Mouse (Mus musculus): ENCODE results near the gene Grn.
"Not testable (repeated sequence)": the region's sequence is repeated elsewhere in the genome, so short reads cannot be mapped to it uniquely, and the experiment has no call there.

The Grn gene

DNA sequence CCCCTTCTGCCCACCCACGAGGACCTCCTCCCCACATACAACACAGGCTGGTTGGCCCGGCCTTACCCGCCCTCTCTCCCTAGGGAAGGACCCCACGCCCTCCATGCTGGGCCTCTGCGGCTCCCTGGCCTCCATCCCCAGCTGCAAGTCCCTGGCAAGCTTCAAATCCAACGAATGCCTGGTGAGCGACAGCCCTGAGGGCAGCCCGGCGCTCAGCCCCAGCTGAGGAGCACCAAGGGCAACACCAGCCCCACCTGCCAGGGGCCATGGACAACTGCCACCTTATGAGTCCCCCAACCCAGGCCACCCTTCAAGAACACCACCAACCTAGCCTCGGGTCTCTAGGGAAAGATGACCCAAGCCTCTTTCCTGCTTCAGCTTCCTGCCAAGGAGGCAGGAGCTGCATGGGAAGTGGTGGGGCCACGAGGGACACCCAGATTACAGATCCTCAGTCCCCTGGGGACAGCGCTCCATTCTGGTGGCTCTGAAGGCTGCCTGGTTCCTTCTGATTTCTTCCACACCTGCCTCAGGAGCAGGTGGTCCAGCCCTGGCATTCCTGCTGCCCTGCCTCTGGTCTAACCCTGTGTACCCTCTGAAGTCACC, 28.1 kb upstream of the Grn start:
- DNase-seq: no peak

DNA sequence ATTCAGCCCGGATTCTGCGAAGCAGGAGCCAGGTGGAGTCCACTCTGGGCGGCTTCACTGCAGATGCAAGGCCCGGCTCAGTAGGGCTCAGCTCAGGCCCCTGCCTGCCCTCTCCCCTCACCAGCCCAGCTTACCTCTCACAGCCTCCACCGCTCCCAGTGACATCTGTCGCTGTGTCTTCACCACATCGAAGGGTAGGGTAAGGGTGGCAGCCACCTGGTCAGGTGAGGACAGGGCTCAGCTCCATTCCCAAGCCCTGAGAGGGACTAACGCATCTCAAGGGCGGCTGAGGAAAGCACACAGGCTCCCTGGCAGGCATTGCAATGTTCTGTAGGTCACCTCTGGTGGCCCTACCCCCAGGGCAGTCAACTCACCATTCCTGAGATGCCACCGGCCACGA, 26.5 kb upstream of the Grn start:
- no peak for DNase-seq

DNA sequence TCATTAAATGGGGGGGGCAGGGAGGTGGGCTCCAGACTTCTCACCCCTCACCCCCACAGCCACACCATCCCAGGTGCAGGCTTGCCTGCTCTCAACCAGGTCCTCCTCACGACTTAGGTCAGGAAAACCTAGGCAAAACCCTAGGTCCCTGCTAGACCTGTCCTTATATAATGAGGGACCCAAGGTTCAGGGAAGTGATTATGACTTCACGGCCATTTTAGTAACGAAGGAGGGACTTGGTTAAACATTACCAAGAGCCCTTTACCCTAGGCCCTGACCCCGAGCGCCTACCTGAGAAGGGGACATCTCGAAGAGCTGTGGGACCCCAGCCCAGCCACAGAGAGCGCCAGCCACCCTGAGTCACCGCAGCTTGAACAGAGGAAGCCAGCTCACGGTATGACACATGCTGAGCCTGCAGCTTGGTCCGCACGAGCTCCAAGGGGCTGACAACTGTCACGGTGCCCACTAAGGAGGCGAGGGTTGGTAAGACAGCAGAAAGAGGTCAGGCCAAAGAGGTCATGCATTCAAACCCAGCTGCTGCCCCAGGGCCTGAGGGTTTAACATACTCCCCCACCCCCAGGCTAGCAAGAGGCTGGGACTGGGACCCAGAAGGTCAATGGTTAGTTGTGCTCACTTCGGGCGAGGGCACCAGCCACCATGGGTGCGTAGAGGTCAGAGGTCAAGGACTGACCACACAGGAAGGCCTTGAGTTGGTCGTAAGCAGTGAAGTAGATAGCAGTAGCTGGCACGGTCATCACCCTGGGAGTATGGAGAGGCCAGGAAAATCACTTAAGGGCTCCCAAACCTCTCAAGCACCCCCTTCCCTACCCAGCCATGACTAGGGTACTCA, 25.7 kb upstream of the Grn start:
- DNase-seq: peak; percentile 80

DNA sequence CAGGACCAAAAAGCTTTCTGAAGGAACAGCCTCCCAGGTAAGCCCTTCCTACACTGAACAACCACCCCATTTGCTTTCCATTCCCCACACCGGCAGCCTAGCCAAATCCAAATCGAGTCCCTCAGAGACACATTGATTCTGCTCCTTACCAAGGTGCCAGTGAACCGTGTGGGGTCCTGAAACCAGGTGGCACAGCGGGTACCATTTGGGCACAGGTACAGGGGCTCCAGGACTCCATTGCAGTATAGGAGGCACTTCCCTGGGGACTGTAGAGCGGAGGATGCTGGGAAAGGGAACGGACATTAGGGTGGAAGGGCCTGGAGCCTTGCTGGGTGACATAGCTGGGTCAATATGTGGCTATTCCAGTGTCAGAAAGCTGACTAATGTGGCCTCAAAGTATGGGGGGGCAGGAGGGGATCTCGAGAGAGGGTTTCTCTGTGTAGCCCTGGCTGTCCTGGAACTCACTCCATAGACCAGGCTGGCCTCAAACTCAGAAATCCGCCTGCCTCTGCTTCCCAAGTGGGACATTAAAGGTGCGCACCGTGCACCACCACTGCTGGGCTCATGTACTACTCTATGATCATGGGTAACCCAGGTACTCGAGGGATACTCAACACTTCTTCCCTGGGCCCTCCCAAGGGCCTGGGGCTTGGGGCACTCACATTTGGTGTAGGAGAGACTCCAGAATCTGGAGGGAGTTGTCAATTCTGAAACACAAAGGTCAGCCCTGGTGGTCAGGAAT, 24.4 kb upstream of the Grn start:
- no peak for DNase-seq

DNA sequence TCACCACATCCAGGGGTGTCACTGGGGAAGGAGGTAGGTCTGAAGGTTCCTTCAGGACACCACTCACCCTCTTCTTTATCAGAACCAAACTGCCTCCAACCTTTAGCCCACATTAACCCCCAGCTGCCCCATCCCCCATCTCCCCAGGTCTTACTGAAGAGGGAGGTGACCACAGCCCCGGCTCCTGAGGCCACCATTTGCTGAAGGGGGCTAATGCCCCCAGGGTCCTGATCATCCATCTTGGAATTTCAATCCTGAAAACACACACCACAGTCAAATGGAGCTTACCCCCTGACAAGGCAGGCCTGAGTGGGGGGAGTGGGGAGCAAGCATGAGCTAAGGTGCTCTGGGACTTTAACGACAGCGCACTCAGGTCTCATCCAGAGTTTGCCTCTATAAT, 23.7 kb upstream of the Grn start:
- DNase-seq: peak; percentile 47

DNA sequence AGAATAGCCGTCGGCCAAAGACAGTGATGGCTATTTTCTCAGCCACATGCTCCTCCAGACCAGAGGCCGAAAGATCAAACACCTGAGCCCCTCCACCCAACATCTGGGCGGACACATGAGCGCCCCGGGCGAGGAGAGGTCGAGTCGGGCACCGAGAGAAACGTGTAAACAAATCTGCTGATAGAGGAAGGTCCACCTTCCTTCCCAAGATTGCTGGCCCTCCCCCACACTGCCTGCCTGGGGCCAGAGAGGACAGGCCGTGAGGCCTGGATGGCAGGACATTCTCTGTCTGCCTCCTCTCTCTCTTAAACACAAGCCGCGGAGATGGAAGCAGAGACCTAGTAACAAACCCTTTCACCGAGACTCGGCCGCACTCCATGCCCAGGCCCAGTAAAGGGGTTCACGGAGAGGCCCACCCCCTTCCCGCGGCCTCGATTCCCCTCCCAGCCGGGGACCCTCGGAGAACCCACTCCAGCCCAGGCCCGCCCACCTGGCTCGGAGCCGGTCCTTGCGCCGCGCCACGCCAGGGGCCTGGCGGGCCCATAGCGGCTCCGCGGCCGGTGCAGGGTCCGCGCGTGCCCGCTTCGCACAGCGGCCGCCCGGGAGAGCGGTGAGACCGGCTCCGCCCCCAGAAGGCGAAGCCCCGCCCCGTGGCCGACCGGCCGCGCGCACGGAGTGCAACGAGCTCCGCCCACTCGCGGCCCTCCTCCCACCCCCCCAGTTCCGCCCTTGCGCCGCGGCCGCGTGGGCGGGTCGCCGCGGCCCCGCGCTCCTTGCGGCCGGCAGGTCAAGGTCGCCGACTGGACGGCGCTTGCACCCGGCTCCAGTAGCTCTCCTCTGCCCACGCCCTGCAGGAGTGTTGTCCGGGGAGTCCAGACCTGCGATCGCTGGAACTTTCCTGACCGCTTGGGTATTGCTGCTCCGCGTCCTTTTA, 22.9 kb upstream of the Grn start:
- peak; percentile 91 for DNase-seq

DNA sequence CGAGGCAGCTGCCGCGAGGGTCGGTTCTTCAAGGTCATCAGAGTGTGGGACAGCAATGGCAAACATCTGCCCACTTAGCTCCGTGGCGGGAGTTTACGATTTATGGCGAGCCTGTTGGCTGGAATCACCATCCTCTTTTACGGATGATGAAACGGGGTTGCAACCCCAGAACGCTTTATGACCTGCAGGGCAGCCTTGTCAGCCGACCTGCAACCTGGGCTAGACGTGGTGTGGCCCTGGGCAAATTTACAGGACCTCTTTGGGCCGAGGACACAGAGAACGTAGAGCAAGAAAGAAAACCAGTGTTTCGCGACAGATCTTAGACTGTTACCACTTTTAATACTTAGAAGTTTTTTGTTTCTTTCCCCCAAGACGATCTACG, 22.3 kb upstream of the Grn start, which contains the start of gene Slc25a39:
Slc25a39 (minus strand) TSS at position 113 of the 382 bp plus-strand sequence.
- DNase-seq: no peak

DNA sequence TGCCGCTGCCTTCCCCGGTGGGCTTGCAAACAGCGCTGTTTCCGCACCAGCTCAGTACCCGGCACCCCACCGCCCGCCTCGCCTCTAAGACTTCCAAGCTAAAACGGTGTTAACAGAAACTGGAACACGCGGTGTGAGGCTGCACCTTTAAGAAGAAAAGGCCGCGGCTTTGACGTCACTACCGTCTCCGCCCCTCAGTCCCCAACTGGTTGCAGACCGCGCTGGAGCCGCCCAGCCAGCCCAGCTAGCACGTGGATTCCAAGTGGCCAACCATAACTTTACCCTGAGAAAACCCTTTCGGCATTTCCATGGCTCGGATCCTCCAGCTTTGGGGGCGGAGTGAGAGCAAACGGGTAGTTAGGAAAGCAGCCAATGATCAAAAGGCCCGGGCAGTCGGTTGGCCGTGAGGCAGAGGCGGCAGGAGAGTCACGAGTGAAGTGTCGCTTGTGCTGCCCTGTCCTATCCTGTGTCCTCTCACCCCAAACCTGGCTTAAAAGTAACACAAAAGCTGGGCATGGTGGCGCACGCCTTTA, 21.7 kb upstream of the Grn start:
- peak; percentile 100 for DNase-seq

DNA sequence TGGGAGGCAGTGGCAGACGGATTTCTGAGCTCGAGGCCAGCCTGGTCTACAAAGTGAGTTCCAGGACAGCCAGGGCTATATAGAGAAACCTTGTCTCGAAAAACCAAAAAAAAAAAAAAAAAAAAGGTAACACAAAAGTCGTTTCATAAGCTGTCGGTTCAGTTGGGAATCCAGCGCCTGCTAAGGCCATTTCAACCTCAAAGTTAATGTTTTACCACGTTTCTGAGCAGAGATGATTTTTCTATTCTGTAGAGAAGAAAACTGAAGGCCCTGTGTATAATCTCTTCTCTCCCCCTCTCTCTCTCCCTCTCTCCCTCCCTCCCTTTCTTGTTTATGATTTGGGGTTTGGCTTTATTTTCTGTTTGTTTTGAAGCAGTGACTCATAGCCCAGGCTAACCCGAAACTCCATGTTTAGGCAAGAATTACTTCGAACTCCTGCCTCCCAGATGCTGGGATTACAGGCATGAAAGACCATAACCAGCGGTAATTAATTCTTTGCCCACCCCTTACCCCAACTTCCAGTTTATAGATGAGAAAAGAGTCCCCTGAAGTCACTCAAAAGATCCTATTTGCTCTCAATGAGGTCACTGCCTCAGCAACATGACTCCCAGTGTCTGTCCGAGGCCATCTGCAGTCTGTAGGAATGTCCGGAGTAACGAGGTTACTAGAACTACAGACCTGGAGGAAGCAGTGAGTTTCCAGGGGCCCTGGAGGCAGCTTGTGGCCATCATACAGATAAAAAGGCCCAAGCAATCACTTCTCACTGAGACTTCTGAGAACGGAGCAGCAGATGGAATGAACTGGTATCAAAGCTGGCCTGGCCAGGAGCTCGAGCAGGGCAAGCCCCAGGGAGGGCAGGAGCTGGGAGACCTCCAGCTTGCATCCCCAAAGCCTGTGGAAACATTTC, 21.0 kb upstream of the Grn start:
- DNase-seq: no peak

DNA sequence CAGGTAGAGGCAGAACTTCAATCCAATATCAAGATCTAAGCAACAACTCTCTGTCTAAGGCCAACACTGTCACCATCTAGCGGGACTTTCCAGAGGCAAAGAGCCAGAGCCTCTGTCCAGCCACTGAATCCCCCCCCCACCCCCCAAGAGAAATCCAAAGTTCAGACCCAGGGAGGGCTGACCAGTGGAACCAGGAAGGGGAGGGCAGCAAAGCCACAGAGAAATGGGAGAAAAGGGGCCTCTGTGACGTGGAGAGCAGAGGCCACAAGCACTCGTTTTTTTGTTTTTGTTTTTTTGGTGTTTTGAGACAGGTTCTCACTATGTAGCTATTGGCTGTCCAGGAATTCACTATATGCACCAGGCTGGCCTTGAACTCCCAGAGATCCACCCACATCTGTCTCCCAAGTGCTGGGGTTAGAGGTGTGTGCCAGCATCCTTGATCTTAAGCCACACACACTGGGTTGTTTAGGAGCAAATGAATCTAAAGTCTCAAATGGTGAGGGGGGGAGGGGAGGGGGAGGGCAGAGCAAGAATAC, 20.3 kb upstream of the Grn start:
- DNase-seq: peak; percentile 54

DNA sequence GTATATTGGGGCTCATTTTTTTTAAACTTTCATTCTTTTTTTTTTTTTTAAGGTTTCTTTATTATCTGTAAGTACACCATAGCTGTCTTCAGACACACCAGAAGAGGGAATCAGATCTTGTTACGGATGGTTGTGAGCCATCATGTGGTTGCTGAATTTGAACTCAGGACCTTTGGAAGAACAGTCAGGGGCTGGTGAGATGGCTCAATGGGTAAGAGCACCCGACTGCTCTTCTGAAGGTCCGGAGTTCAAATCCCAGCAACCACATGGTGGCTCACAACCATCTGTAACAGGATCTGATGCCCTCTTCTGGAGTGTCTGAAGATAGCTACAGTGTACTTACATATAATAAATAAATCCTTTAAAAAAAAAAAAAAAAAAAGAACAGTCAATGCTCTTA, 19.8 kb upstream of the Grn start:
- DNase-seq: not testable (repeated sequence)

DNA sequence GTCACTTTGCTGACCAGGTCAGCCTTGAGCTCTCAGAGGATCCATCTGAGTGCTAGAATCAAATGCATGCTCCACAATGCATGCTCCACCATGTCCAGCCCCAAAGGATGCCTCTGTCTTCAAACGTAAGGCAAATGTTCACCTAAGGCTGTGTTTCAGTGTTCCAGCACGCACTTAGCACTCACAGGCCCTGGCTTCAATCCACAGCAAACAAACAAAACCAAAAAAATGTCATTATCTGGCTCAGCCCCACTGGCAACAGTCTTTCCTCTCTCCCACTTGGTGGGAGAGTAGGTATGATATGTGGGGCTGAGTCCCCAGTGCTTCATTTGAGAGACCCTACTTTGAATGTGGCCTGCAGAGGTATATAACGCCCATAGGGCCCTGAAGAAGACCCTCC, 19.1 kb upstream of the Grn start:
- no peak for DNase-seq

DNA sequence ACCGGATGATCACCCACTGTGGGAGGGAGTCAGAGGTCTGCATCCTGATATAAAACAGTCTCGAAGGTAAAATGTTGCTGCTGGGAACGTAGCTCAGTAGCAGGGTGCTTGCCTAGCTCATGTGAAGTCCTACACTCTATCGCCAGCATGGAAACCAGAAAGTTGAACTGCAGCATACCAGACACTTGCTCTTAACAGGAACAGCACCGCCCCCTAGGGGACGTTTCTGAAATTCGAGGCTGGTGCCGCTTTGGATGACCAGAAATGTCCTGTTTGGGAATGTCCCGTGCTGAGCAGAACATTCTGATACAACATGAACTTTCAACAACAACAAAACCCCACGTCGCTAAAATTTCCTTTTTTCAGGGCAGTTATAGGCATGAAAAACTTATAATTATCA, 18.4 kb upstream of the Grn start:
- peak; percentile 97 for DNase-seq

DNA sequence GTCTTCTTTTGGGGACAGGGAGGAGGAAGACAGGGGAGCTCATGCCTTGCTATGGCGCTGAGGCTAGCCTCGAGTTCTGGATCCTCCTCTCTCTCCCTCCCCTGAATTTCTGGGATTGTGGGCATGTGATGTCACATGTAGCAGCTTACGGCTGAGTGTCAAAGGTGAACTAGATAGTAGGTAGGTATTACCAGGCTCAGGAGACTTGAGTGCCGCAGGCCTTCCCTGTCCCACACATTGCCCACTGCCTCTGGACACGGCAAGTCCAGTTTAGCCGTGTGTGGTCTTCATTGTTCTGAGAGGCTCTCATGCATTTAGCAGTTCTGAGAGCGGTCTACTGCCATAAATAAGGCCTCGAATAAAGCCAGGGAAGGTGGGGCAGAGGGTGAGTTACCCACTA, 17.1 kb upstream of the Grn start:
- no peak for DNase-seq

DNA sequence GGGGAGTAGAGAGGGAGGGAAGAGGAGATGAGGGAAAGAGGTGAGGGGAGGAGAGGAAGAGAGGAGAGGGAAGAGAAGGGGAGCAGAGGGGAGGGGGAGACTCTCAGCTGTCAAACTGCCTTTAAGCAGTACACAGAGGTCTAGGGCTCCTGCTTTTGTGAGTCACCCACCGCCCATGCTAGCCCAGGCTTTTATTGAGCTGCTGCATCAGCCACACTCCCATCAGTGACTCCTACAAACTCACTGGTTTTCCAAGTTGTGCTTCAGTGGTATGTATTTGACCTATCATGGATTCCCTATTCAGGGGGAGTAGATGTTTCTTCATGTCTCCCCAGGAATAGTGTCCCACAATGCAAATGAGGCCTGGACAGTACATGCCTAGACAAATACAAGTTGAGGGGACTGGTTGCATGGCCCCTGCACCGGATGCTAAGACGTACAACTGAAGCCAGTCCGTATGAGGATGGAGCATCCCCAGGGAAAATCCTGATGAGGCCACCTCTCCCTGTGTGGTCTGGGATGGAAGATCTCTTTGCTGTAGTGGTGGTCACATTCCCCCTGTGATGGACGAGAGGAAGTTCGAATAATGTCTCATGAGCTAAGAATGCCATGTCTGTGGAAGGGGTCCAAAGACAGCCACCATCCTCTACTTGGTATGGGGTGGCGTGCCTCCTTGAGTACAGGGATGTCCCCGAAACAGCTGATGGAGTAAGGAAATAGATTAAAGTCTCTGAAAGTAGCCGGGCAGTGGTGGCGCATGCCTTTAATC, 14.9 kb upstream of the Grn start:
- DNase-seq: no peak

DNA sequence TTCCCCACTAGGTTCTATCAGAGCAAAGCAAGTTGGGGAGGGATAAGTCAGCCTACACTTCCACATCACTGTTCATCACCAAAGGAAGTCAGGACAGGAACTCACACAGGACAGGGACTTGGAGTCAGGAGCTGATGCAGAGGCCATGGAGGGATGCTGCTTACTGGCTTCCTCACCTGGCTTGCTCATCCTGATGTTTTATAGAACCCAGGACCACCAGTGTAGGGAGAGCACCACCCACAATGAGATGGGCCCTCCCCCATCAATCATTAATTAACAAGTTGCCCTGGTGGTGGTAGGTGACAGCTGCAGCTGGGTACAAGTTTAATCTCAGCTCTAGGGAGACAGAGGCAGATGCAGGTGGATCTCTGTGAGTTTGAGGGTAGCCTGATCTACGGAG, 13.0 kb upstream of the Grn start:
- no peak for DNase-seq

DNA sequence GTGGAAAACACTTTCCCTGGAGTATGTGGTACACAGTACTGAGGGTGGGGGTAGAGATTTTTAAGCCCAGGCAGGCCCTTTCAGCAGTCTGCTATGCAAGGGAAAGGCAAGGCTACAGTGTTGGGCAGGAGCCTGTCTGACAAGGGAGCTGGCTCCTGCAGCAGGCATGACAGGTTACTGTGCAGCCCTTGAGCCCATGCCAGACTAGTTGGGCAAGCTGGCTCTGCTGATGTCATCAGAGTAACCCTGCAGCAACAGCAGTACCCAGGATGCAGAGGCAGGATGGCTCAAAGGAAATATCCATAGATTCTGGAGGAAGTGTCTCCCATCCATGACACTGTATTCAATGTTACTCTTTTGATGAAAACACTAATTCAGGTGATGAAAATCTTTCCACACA, 11.2 kb upstream of the Grn start:
- DNase-seq: no peak

DNA sequence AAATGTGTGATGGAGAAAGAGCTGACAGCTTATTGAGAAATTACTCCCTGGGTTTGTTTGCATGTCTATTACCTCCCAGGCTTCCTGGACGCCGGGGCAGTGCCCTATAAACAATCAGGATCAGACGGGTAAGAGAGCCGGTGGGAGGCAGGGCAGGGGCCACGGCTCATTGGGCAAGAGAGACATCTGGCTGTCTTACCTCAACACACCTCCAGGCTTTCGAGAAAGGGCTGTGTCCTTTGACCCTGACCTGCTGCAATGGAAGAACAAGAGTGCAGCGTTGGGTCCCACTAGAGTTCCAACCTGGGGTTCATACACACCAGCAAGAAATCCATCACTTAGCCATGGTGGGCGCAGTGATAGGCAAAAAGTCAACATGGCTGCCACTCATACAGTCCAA, 8.6 kb upstream of the Grn start:
- DNase-seq: no peak

DNA sequence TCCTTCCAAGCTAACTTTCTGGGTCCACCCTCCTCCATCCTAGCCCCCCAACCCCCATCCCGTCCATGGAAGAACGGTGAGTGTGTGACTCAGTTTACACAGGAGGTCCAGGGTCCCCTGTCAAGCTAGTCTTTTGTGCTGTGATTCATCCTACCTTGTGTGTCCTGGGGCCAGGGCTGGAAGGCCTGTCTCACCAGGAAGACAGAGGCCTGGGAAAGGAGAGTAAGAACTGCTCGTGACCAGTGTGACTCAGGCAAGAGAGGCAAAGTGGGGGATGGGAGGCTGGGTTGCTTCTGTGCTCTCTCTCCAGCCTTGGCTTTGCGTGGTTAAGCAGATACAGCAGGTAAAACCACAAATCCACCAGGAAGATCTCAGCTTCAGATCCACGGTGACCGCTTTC, 5.4 kb upstream of the Grn start:
- no peak for DNase-seq

DNA sequence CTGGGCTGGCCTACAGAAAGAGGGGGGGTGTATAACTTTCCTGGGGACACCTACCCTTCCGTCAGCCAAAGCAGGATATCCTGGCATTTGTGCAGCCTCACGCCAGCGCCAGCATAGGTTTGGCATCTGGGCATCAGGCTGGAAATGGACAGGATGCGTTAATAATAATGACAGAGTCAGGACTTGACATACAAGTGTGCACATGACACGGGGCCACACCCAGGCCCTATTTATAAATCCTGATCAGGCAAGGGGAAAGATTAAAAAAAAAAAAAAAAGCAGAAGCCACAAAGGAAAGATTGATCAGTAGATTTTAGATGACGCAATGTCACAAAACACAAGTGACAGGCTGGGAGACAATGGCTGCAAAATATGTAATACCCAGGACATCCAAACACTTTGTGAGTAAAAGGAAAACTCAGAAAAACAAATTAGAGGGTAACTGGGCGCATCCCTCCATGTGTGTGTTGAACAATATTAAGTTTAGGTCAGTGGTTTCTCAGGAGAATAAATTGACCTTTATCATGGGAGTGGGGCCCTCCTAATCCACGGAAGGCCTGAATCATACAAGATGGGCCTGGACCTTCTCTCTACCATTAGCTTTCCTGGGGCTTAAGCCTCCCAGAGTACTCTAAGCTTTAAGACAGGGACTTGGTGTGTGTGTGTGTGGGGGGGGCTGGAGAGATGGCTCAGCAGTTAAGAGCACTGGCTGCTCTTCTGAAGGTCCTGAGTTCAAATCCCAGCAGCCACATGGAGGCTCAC, 4.4 kb upstream of the Grn start:
- no peak for DNase-seq

Measured in kidney, adult 9 months (tissue).